Mouse (Mus musculus): ENCODE data around the gene Hoxa11. TPM values are rescaled to one million over a fixed set of nuclear protein-coding genes. Genes with fewer than 3 reads are reported as not detected.

The Hoxa11 gene
- polyA plus RNA-seq, 1 experiment, result 10.9 TPM

DNA sequence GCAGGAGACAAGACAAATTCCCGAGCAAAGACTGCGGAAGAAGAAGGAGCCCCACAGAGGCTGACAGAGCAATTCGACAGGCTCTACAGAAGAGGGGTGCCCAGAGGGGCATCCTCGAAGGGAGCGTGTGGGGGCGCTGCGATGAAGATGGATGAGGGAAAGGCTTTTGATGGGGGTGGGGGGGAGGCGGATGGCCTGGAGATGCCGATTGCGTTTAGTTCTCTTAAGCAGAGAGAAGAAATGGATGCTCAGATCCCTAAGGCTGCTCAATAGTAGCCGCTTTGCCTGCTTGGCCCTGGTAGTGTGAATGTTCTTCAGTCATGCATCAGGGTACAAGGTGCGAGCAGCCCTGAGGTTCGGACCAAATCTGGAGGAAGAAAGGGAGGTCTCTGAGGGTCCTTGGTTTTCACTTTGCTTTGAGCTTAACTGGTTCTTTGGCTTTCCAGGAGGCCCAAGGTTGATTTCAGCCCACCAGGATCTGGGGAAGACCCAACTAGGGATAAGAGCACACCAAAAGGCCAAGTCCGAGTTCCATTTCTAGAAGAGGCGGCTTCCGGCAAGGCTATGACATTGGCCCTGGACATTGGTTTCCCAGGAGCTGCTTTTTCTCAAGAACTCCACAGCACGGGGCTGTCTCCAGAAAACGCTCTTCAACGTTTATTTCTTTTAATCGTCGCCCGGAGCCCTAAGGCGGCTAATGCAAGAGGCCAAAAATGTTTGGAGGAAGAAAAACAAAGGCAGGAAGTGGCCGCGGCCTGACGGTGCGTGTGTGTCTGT, 3.2 kb upstream of the Hoxa11 start:
- H3K27me3 ChIP-seq (ENCODE audit: control insufficient read depth, insufficient read depth, insufficient read length), result no peaks in the 10 kb centered on the region
- peak overlapping the region; percentile 90 for H3K4me2 ChIP-seq (ENCODE audit: low read depth)
- H3K79me2 ChIP-seq (ENCODE audit: control insufficient read depth, insufficient read depth), result peaks cover 42% of the 10 kb centered on the region
- H3K4me3 ChIP-seq, result peak overlapping the region; percentile 90
- H3ac ChIP-seq (ENCODE audit: control insufficient read depth, insufficient read length), result peak overlapping the region; percentile 27
- no peaks in the 10 kb centered on the region for H3K36me3 ChIP-seq (ENCODE audit: control insufficient read depth, insufficient read depth)
- TF ChIP-seq TCF12 (IDR thresholded peaks at IDR 0.05; ENCODE audit: insufficient read depth, poor library complexity, severe bottlenecking) (no peak), POLR2AphosphoS2 (IDR thresholded peaks at IDR 0.05; ENCODE audit: insufficient read length, low read depth) (peak; percentile 33), POLR2A (IDR thresholded peaks at IDR 0.05; ENCODE audit: insufficient read length, low read depth) (peak; percentile 26)

GRCm38 (mm10) chr6:52247766-52248637, 2.4 kb upstream of the Hoxa11 start:
- H3K4me3 ChIP-seq, result peak overlapping the region; percentile 90
- no peaks in the 10 kb centered on the region for H3K27me3 ChIP-seq (ENCODE audit: control insufficient read depth, insufficient read depth, insufficient read length)
- peak overlapping the region; percentile 90 for H3K4me2 ChIP-seq (ENCODE audit: low read depth)
- no peak overlapping the region for H3ac ChIP-seq (ENCODE audit: control insufficient read depth, insufficient read length)
- no peaks in the 10 kb centered on the region for H3K36me3 ChIP-seq (ENCODE audit: control insufficient read depth, insufficient read depth)
- TF ChIP-seq POLR2AphosphoS2 (IDR thresholded peaks at IDR 0.05; ENCODE audit: insufficient read length, low read depth) (no peak), USF1 (IDR thresholded peaks at IDR 0.05; ENCODE audit: low read depth) (no peak), MYOG (IDR thresholded peaks at IDR 0.05; ENCODE audit: control insufficient read depth in 1 of 3, insufficient read depth in 1 of 3, insufficient read length in 2 of 3, low read depth in 2 of 3) (no peak), MYOD1 (IDR thresholded peaks at IDR 0.05; ENCODE audit: control insufficient read depth in 1 of 3, insufficient read length in 2 of 3, low read depth in 2 of 3) (no peak), REST (IDR thresholded peaks at IDR 0.05; ENCODE audit: insufficient read depth, insufficient read length) (no peak)
- H3K79me2 ChIP-seq (ENCODE audit: control insufficient read depth, insufficient read depth), result peaks cover 46% of the 10 kb centered on the region

DNA sequence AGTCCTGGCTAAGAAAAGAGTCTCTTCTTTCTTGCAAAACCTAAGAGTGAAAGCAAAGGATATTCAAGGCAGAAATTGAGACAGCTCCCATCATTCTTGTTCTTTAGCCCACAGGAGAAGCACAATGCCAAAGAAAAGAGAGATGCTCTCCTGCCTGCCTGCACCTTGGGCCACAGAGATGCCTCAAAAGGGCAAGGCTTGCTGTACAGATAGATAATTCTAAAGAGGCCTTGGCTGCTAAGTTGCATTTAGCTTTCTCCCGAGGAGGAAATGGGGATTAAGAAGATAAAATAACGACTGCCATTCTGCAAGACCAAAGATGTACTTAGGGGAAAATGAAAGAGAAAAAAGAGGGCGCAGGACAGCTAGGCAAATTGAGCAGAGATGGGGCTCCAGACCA, 1.3 kb upstream of the Hoxa11 start:
- Histone ChIP-seq H3K36me3 (ENCODE audit: control insufficient read depth, insufficient read depth) (no peaks in the 10 kb centered on the region), H3K4me2 (ENCODE audit: low read depth) (peak overlapping the region; percentile 90), H3K79me2 (ENCODE audit: control insufficient read depth, insufficient read depth) (peaks cover 49% of the 10 kb centered on the region), H3K4me3 (peak overlapping the region; percentile 90), H3ac (ENCODE audit: control insufficient read depth, insufficient read length) (peak overlapping the region; percentile 73), H3K27me3 (ENCODE audit: control insufficient read depth, insufficient read depth, insufficient read length) (no peaks in the 10 kb centered on the region)
- TF ChIP-seq MYOD1 (IDR thresholded peaks at IDR 0.05; ENCODE audit: control insufficient read depth in 1 of 3, insufficient read length in 2 of 3, low read depth in 2 of 3) (no peak), POLR2A (IDR thresholded peaks at IDR 0.05; ENCODE audit: insufficient read length, low read depth) (no peak), TCF12 (IDR thresholded peaks at IDR 0.05; ENCODE audit: insufficient read depth, poor library complexity, severe bottlenecking) (no peak), USF1 (IDR thresholded peaks at IDR 0.05; ENCODE audit: low read depth) (no peak), E2F4 (IDR thresholded peaks at IDR 0.05; ENCODE audit: insufficient read depth) (no peak), POLR2AphosphoS2 (IDR thresholded peaks at IDR 0.05; ENCODE audit: insufficient read length, low read depth) (no peak), MAX (IDR thresholded peaks at IDR 0.05; ENCODE audit: low read depth) (no peak), TCF3 (IDR thresholded peaks at IDR 0.05; ENCODE audit: insufficient read length, low read depth) (no peak), CEBPB (IDR thresholded peaks at IDR 0.05; ENCODE audit: insufficient read depth, poor library complexity, severe bottlenecking) (no peak), SRF (IDR thresholded peaks at IDR 0.05; ENCODE audit: control insufficient read depth, insufficient read length, low read depth) (no peak), MYOG (IDR thresholded peaks at IDR 0.05; ENCODE audit: control insufficient read depth in 1 of 3, insufficient read depth in 1 of 3, insufficient read length in 2 of 3, low read depth in 2 of 3) (no peak), REST (IDR thresholded peaks at IDR 0.05; ENCODE audit: insufficient read depth, insufficient read length) (no peak)

- Histone ChIP-seq H3K79me2 (ENCODE audit: control insufficient read depth, insufficient read depth) (peaks cover 48% of the 10 kb centered on the region), H3K4me3 (peak overlapping the region; percentile 90), H3K4me2 (ENCODE audit: low read depth) (peak overlapping the region; percentile 90), H3K27me3 (ENCODE audit: control insufficient read depth, insufficient read depth, insufficient read length) (no peaks in the 10 kb centered on the region), H3K36me3 (ENCODE audit: control insufficient read depth, insufficient read depth) (no peaks in the 10 kb centered on the region), H3ac (ENCODE audit: control insufficient read depth, insufficient read length) (peak overlapping the region; percentile 73)
- TF ChIP-seq MYOG (IDR thresholded peaks at IDR 0.05; ENCODE audit: control insufficient read depth in 1 of 3, insufficient read depth in 1 of 3, insufficient read length in 2 of 3, low read depth in 2 of 3) (no peak), MAX (IDR thresholded peaks at IDR 0.05; ENCODE audit: low read depth) (no peak), TCF3 (IDR thresholded peaks at IDR 0.05; ENCODE audit: insufficient read length, low read depth) (no peak), USF1 (IDR thresholded peaks at IDR 0.05; ENCODE audit: low read depth) (no peak), POLR2AphosphoS2 (IDR thresholded peaks at IDR 0.05; ENCODE audit: insufficient read length, low read depth) (peak; percentile 15), SRF (IDR thresholded peaks at IDR 0.05; ENCODE audit: control insufficient read depth, insufficient read length, low read depth) (no peak), MYOD1 (IDR thresholded peaks at IDR 0.05; ENCODE audit: control insufficient read depth in 1 of 3, insufficient read length in 2 of 3, low read depth in 2 of 3) (no peak), E2F4 (IDR thresholded peaks at IDR 0.05; ENCODE audit: insufficient read depth) (no peak)
These were observed 793 bp upstream of the Hoxa11 start for GRCm38 (mm10) chr6:52246403-52246803.

Measured in myocyte (in vitro differentiated cells).